Mouse (Mus musculus) myocyte (in vitro differentiated cells): ENCODE results near the gene Vtcn1.

Experiments
- CEBPB ChIP-seq: IDR thresholded peaks from 2 replicates; pipeline ENCODE4 v1.6.1; 2011; ENCODE audit warnings: mild to moderate bottlenecking, moderate library complexity; ENCODE audit not compliant: poor library complexity, insufficient read depth, severe bottlenecking
- E2F4 ChIP-seq: IDR thresholded peaks from one replicate; pipeline ENCODE4 v1.6.1; 2011; ENCODE audit warnings: mild to moderate bottlenecking, control low read depth, moderate library complexity; ENCODE audit not compliant: insufficient read depth
- MAX ChIP-seq: IDR thresholded peaks from one replicate; pipeline ENCODE4 v1.6.1; 2011; ENCODE audit warnings: low read depth, mild to moderate bottlenecking, control low read depth
- MYOD1 ChIP-seq, 3 experiments: IDR thresholded peaks; one replicate each; pipeline ENCODE4 v1.6.1; 2011; ENCODE audit warnings: control low read depth in 2 of 3, low read depth in 2 of 3, mild to moderate bottlenecking in 2 of 3, moderate library complexity in 1 of 3; ENCODE audit not compliant: insufficient read length in 2 of 3, control insufficient read depth in 1 of 3
- MYOG ChIP-seq, 3 experiments: IDR thresholded peaks; one replicate each; pipeline ENCODE4 v1.6.1; 2011; ENCODE audit warnings: control low read depth in 2 of 3, low read depth in 2 of 3, mild to moderate bottlenecking in 2 of 3; ENCODE audit not compliant: insufficient read length in 2 of 3, control insufficient read depth in 1 of 3, insufficient read depth in 1 of 3
- POLR2A ChIP-seq: IDR thresholded peaks from one replicate; pipeline ENCODE4 v1.6.1; 2011; ENCODE audit warnings: low read depth, mild to moderate bottlenecking, control low read depth, moderate library complexity; ENCODE audit not compliant: insufficient read length
- POLR2AphosphoS2 ChIP-seq: IDR thresholded peaks from one replicate; pipeline ENCODE4 v1.6.1; 2011; ENCODE audit warnings: low read depth, control low read depth; ENCODE audit not compliant: insufficient read length
- REST ChIP-seq: IDR thresholded peaks from one replicate; pipeline ENCODE4 v1.6.1; 2011; ENCODE audit warnings: mild to moderate bottlenecking, control low read depth, moderate library complexity; ENCODE audit not compliant: insufficient read depth, insufficient read length
- SRF ChIP-seq: IDR thresholded peaks from one replicate; pipeline ENCODE4 v1.6.1; 2011; ENCODE audit warnings: low read depth; ENCODE audit not compliant: control insufficient read depth, insufficient read length
- TCF12 ChIP-seq: IDR thresholded peaks from one replicate; pipeline ENCODE4 v1.6.1; 2011; ENCODE audit warnings: mild to moderate bottlenecking, control low read depth; ENCODE audit not compliant: poor library complexity, insufficient read depth, severe bottlenecking
- USF1 ChIP-seq: IDR thresholded peaks from one replicate; pipeline ENCODE4 v1.6.1; 2011; ENCODE audit warnings: low read depth, mild to moderate bottlenecking, control low read depth, moderate library complexity

DNA sequence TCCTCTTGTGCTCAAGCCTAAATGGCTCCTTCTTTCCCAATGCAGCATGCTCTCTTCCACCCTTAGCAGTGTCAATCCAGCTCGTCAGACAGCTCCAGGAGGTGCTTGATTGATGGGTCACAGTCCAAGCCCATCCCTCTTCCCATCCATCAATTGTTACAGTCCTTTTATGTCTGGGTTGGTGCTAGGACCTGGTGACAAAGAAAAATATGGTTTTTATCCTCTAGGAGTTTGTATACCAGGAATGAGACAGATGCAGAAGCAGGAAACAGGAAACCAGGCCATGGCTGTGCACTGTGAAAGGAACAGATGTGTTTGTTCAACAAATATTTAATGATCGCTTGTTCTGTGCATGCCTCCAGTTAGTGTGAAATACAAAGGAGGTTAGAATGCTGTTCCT, 4.4 kb upstream of the Vtcn1 start:
- TF ChIP-seq E2F4 (no peak), TCF12 (no peak), MYOG (IDR thresholded peaks at IDR 0.05; ENCODE audit: control insufficient read depth in 1 of 3, insufficient read depth in 1 of 3, insufficient read length in 2 of 3, low read depth in 2 of 3) (no peak), POLR2A (no peak), REST (no peak), MAX (no peak), SRF (no peak), MYOD1 (IDR thresholded peaks at IDR 0.05; ENCODE audit: control insufficient read depth in 1 of 3, insufficient read length in 2 of 3, low read depth in 2 of 3) (no peak), POLR2AphosphoS2 (no peak), USF1 (no peak), CEBPB (no peak)
